Mouse (Mus musculus) embryonic facial prominence, embryonic 13.5 days (tissue): ENCODE data around the gene Zfp800. TPM values are rescaled to one million over a fixed set of nuclear protein-coding genes. Genes with fewer than 3 reads are reported as not detected.

Experiments used
- ATAC-seq: fragments of 200-750 bp; cut with Nextera tagmentation; 2 replicates; pipeline ENCODE4 v1.8.0; 2017; ENCODE audit warnings: low read depth; ENCODE audit not compliant: insufficient number of reproducible peaks, insufficient read depth, low FRiP score, low TSS enrichment
- H3K27ac ChIP-seq: fragments of 300-500 bp; sonication (generic); 2 replicates; pipeline ENCODE4 v1.5.1; 2015; ENCODE audit warnings: moderate library complexity, mild to moderate bottlenecking, inconsistent platforms
- H3K27me3 ChIP-seq: fragments of 300-500 bp; sonication (generic); 2 replicates; pipeline ENCODE4 v1.6.1; 2015; ENCODE audit warnings: mild to moderate bottlenecking, inconsistent platforms
- H3K36me3 ChIP-seq: fragments of 300-500 bp; sonication (generic); 2 replicates; pipeline ENCODE4 v1.6.1; 2015; ENCODE audit warnings: mild to moderate bottlenecking, inconsistent platforms
- H3K4me1 ChIP-seq: fragments of 300-500 bp; sonication (generic); 2 replicates; pipeline ENCODE4 v1.6.1; 2015; ENCODE audit warnings: inconsistent platforms
- H3K4me2 ChIP-seq: fragments of 300-500 bp; sonication (generic); 2 replicates; pipeline ENCODE4 v1.6.1; 2015; ENCODE audit warnings: moderate library complexity, mild to moderate bottlenecking, inconsistent platforms
- H3K4me3 ChIP-seq: fragments of 300-500 bp; sonication (generic); 2 replicates; pipeline ENCODE4 v1.5.1; 2015; ENCODE audit warnings: mild to moderate bottlenecking, inconsistent platforms
- H3K9ac ChIP-seq: fragments of 300-500 bp; sonication (generic); 2 replicates; pipeline ENCODE4 v1.6.1; 2015; ENCODE audit warnings: mild to moderate bottlenecking, inconsistent platforms
- H3K9me3 ChIP-seq: fragments of 300-500 bp; sonication (generic); 2 replicates; pipeline ENCODE4 v1.6.1; 2016; ENCODE audit warnings: inconsistent platforms
- WGBS: fragments of 180-500 bp; shearing (Covaris S2); methylation state at CpG from one replicate; pipeline ENCODE4 v1.1.7; 2015; ENCODE audit warnings: mixed read lengths; 5-methylcytosine and 5-hydroxymethylcytosine counted together
- polyA plus RNA-seq: library from polyadenylated mRNA; unstranded; fragments of >200 nt; fragmentation: Nextera tagmentation; extraction: Ambion mirVana; gene quantifications from 2 replicates; pipeline ENCODE4 v1.2.1, GENCODE M21; 2015

Gene Zfp800
- polyA plus RNA-seq, 1 experiment from 2014 or later = 20.4 TPM

DNA sequence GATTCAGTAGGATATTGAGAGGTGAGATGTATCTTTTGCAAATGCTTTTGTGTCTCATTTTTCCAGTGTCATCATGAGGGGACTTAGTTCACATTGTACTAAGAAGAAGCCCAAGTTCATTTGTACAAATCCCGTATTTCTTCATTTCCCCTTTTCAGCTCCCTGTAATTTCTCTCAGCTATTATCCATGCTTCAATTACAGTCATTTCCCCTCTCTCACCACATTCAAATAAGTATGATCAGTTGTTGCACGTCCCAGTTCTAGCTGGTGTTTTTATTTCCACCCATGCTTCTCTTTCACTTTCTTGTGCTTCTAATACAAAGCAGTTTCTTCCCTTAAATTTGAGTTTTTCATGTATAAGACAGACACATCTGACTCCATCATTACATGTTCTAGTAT lies 91.1 kb downstream of the Zfp800 start:
- no peaks in the 10 kb centered on the region for H3K9me3 ChIP-seq
- no peak overlapping the region for H3K4me3 ChIP-seq
- ATAC-seq = no peak
- no peaks in the 10 kb centered on the region for H3K27me3 ChIP-seq
- no peak overlapping the region for H3K27ac ChIP-seq
- H3K36me3 ChIP-seq = no peaks in the 10 kb centered on the region
- no peak overlapping the region for H3K9ac ChIP-seq
- H3K4me1 ChIP-seq = no peaks in the 10 kb centered on the region
- H3K4me2 ChIP-seq = no peak overlapping the region
- 64% methylated on average over 2 of the region's 2 CpGs for WGBS

GRCm38 (mm10) chr6:28296306-28296705 lies 101.5 kb downstream of the Zfp800 start:
- 18% methylated on average over 8 of the region's 8 CpGs for WGBS
- H3K4me1 ChIP-seq = no peaks in the 10 kb centered on the region
- H3K9ac ChIP-seq = no peak overlapping the region
- H3K36me3 ChIP-seq = no peaks in the 10 kb centered on the region
- H3K27me3 ChIP-seq = peaks cover 5% of the 10 kb centered on the region; the same call in 1 of the 2 replicates
- H3K4me2 ChIP-seq = no peak overlapping the region
- no peak overlapping the region for H3K27ac ChIP-seq
- no peak overlapping the region for H3K4me3 ChIP-seq
- no peaks in the 10 kb centered on the region; the same call in 1 of the 2 replicates for H3K9me3 ChIP-seq
- no peak for ATAC-seq

DNA sequence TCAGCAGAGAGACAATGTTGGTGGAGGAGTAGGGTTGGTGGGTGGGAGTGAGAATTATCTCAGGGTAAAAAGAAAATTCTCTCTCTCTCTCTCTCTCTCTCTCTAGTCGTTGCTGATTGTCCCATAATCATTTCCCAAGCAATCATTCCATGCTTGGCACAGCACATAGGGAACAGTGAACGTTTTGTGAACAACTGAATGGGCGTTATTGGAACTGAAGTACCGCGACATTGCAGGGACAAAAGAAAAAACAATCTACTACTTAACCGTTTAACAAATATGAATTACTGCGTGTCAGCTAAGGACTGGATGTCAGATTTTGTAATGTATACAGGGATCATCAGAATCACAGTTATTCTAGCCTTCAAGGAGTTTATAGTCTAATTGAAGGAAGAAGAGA lies 102.2 kb downstream of the Zfp800 start:
- ATAC-seq = no peak
- H3K9me3 ChIP-seq = no peaks in the 10 kb centered on the region; the same call in 1 of the 2 replicates
- no peaks in the 10 kb centered on the region for H3K36me3 ChIP-seq
- H3K27me3 ChIP-seq = peaks cover 5% of the 10 kb centered on the region; the same call in 1 of the 2 replicates
- no peak overlapping the region for H3K4me2 ChIP-seq
- no peaks in the 10 kb centered on the region for H3K4me1 ChIP-seq
- H3K9ac ChIP-seq = no peak overlapping the region
- H3K27ac ChIP-seq = no peak overlapping the region
- 68% methylated on average over 7 of the region's 7 CpGs for WGBS
- no peak overlapping the region for H3K4me3 ChIP-seq

GRCm38 (mm10) chr6:28292810-28293209 lies 105.0 kb downstream of the Zfp800 start:
- H3K4me3 ChIP-seq = no peak overlapping the region
- peaks cover 5% of the 10 kb centered on the region; the same call in 1 of the 2 replicates for H3K27me3 ChIP-seq
- no peaks in the 10 kb centered on the region for H3K36me3 ChIP-seq
- no peaks in the 10 kb centered on the region for H3K9me3 ChIP-seq
- no peak overlapping the region for H3K9ac ChIP-seq
- no peak overlapping the region for H3K27ac ChIP-seq
- no peaks in the 10 kb centered on the region for H3K4me1 ChIP-seq
- no peak for ATAC-seq
- 85% methylated on average over 6 of the region's 6 CpGs for WGBS
- H3K4me2 ChIP-seq = no peak overlapping the region

- no peak for ATAC-seq
- no peak overlapping the region for H3K4me2 ChIP-seq
Measured at GRCm38 (mm10) chr6:28279886-28280285, 117.9 kb downstream of the Zfp800 start.

GRCm38 (mm10) chr6:28262198-28262621 lies 135.6 kb downstream of the Zfp800 start:
- WGBS = under 1% methylated on average over 29 of the region's 29 CpGs
- H3K9ac ChIP-seq = peak overlapping the region; percentile 83
- H3K36me3 ChIP-seq = peaks cover 9% of the 10 kb centered on the region
- peak; percentile 30; the same call in 1 of the 2 replicates for ATAC-seq
- peaks cover 5% of the 10 kb centered on the region; the same call in 1 of the 2 replicates for H3K4me1 ChIP-seq
- H3K27ac ChIP-seq = peak overlapping the region; percentile 81
- peak overlapping the region; percentile 92 for H3K4me3 ChIP-seq
- peaks cover 6% of the 10 kb centered on the region; the same call in 1 of the 2 replicates for H3K27me3 ChIP-seq
- no peaks in the 10 kb centered on the region for H3K9me3 ChIP-seq
- peak overlapping the region; percentile 95 for H3K4me2 ChIP-seq

More at GRCm38 (mm10) chr6:28279886-28280285, 117.9 kb downstream of the Zfp800 start:
- no peaks in the 10 kb centered on the region for H3K36me3 ChIP-seq
- H3K27ac ChIP-seq = no peak overlapping the region
- H3K9ac ChIP-seq = no peak overlapping the region
- H3K9me3 ChIP-seq = no peaks in the 10 kb centered on the region
- WGBS = 71% methylated on average over 2 of the region's 2 CpGs
- H3K4me1 ChIP-seq = no peaks in the 10 kb centered on the region
- H3K27me3 ChIP-seq = no peaks in the 10 kb centered on the region
- no peak overlapping the region for H3K4me3 ChIP-seq

GRCm38 (mm10) chr6:28261307-28262197 lies 136.3 kb downstream of the Zfp800 start:
- H3K4me3 ChIP-seq = peak overlapping the region; percentile 92
- H3K9me3 ChIP-seq = no peaks in the 10 kb centered on the region
- peaks cover 10% of the 10 kb centered on the region for H3K36me3 ChIP-seq
- WGBS = under 1% methylated on average over 126 of the region's 131 CpGs
- peak overlapping the region; percentile 95 for H3K4me2 ChIP-seq
- H3K9ac ChIP-seq = peak overlapping the region; percentile 83
- H3K27ac ChIP-seq = peak overlapping the region; percentile 81
- ATAC-seq = peak; percentile 95
- peaks cover 6% of the 10 kb centered on the region; the same call in 1 of the 2 replicates for H3K27me3 ChIP-seq
- peaks cover 5% of the 10 kb centered on the region; the same call in 1 of the 2 replicates for H3K4me1 ChIP-seq

DNA sequence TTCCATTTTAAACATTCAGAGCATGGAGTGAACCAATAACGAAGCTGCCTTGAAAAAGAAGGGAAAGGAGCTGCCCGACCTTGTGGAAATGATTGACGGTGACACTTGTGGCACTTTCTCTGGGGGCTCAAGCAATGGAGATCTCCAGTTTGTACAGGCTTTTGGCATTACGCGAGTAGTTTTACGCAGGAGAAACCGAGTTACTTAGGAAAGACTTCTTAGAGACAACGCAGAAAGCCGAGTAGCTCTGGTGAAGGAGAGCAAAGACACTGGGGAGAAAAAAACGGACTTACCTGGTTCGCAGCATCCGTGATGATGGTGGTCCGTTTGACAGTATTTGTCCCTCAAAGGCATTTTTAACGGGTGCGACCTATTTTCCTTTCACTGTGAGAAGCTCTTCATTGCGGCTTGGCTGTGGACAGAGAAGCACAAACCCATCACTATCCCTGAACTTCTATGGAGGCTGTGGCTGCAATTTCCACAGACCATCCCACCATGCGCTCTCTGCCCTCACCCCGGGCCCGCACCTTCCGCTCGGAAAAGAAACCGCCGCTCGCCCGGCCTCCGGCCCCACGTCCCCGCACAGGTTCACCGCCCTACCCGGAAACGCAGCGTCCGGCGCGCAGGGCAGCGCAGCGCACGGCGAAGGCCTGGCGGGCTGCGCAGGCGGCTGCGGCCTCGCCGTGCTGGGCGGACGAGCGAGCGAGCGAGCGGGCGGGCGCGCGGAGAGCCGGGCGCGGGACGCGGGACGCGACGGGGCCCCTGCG lies 137.2 kb downstream of the Zfp800 start:
- Histone ChIP-seq H3K4me1 (peaks cover 5% of the 10 kb centered on the region; the same call in 1 of the 2 replicates), H3K4me3 (peak overlapping the region; percentile 92), H3K27ac (peak overlapping the region; percentile 81), H3K4me2 (peak overlapping the region; percentile 95), H3K27me3 (peaks cover 6% of the 10 kb centered on the region; the same call in 1 of the 2 replicates), H3K9me3 (no peaks in the 10 kb centered on the region), H3K36me3 (peaks cover 13% of the 10 kb centered on the region), H3K9ac (peak overlapping the region; percentile 83)
- 0 out of 2 replicates have a peak, but pooled peaks have one; percentile 8 for ATAC-seq
- WGBS = 1% methylated on average over 49 of the region's 64 CpGs

- Histone ChIP-seq H3K9ac (no peak overlapping the region), H3K27ac (no peak overlapping the region), H3K4me1 (peaks cover 5% of the 10 kb centered on the region; the same call in 1 of the 2 replicates), H3K9me3 (no peaks in the 10 kb centered on the region), H3K36me3 (peaks cover 17% of the 10 kb centered on the region), H3K27me3 (peaks cover 6% of the 10 kb centered on the region; the same call in 1 of the 2 replicates), H3K4me3 (no peak overlapping the region), H3K4me2 (no peak overlapping the region)
- WGBS = 90% methylated on average over 5 of the region's 5 CpGs
- no peak for ATAC-seq
Measured at GRCm38 (mm10) chr6:28259750-28260149, 138.1 kb downstream of the Zfp800 start.

- Histone ChIP-seq H3K27ac (no peak overlapping the region), H3K27me3 (peaks cover 6% of the 10 kb centered on the region; the same call in 1 of the 2 replicates), H3K4me3 (no peak overlapping the region), H3K9me3 (no peaks in the 10 kb centered on the region), H3K4me2 (no peak overlapping the region), H3K4me1 (peaks cover 5% of the 10 kb centered on the region; the same call in 1 of the 2 replicates), H3K9ac (no peak overlapping the region), H3K36me3 (peaks cover 17% of the 10 kb centered on the region)
- no peak for ATAC-seq
- 39% methylated on average over 1 of the region's 1 CpGs for WGBS
Measured at GRCm38 (mm10) chr6:28258440-28258839, 139.4 kb downstream of the Zfp800 start.

GRCm38 (mm10) chr6:28257772-28258171 lies 140.0 kb downstream of the Zfp800 start:
- no peak for ATAC-seq
- Histone ChIP-seq H3K27ac (no peak overlapping the region), H3K4me2 (no peak overlapping the region)

More at GRCm38 (mm10) chr6:28257772-28258171, 140.0 kb downstream of the Zfp800 start:
- H3K27me3 ChIP-seq = peaks cover under 1% of the 10 kb centered on the region; the same call in 1 of the 2 replicates
- H3K4me1 ChIP-seq = peaks cover 5% of the 10 kb centered on the region; the same call in 1 of the 2 replicates
- H3K36me3 ChIP-seq = peaks cover 21% of the 10 kb centered on the region
- H3K9ac ChIP-seq = no peak overlapping the region
- no peaks in the 10 kb centered on the region for H3K9me3 ChIP-seq
- WGBS = 84% methylated on average over 1 of the region's 1 CpGs
- H3K4me3 ChIP-seq = no peak overlapping the region
